Mouse (Mus musculus) spleen, adult 18-20 months (tissue): Measurements from ENCODE around the gene Zfp52.
A peak's percentile ranks its signal among the peaks of the same experiment; 100 is the strongest.

Source experiments
- DNase-seq, 2 experiments: peaks; one replicate each; pipeline ENCODE4 v3.0.0; 2022; ENCODE audit warnings: mixed read lengths in 2 of 2

Gene Zfp52

DNA sequence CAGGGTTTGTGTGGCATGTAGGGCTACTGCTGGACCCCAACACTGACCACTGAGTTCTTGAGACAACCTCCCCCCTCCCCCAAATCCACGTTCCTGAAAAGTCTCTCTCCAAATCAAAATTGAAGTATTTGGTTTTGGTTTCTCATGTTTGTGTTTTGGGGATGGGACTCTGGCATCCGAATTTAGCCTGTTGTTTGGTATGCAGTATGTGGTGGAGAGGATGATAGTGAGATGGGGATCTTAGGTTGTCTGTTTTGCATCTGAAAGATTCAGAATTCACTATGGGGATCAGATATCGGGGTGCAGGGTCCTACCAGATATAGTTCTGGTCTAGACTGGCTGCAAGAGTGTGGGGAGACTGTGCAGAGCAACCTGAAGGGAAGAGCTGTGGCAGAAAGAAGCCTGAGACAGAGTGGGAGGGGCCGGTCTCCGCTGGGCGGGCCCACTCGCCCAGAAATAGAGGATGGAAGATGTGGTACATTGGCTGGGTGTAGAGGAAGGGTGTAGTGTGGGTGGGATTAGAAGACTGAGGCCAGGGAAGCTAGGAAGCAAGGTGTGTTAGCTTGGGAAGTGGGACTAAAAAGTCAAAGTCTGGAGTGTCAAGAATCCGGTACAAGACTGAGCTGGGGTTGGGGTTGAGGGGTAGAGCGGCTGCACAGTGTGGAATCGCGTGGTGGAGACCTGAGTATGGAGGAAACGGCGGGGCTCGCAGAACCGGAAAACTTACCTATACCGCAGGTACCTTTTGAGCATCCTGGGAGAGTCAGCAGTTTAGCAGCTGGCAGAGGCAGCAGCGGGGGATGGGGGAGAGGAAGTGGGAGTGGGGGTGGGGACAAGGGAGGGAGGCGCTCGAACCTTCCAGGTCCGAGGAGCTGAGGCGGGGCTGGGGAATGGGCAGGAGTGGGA is at the start of gene Zfp52:
Gene Zfp52 (plus strand): TSS at position 444 of the 906 bp plus-strand sequence.
- DNase-seq, result peak; percentile 63 to 72

DNA sequence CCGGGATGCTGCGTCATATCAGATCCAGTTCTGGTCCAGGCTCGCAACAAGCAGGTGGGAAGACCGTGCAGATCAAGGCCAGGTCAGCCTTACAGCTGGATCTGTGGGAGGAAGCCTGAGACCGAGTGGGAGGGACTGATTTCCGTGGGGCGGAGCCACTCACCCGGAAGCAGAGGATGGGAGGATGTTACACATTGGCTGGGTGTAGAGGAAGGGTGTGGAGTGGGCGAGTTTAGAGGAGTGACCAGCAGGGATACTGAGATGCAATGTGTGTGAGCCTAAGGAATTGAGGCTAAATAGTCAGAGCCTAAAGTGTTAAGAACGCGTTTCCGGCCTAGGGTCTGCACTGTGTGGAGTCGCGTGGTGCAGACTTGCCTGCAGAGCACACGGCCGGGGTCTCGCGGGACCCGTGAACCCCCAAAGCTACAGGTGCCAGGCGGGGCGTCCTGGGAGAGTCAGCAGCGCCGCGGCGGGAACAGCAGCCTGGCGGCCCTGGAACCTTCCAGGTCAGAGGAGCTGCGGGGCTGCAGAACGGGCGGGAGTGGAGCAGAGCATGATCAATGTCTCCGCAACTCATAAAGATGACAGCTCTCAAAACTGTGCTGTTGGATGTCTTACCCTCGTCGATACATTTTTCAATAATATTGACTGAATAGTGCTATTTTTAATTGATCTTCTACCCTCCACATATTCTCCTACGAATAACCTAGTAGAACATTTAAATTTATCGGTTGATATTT is 46.4 kb upstream of the Zfp52 start, which contains the start of gene Zfp53:
Gene Zfp53 (plus strand): TSS at position 239 of the 740 bp plus-strand sequence.
- peak; percentile 80 to 83 for DNase-seq

DNA sequence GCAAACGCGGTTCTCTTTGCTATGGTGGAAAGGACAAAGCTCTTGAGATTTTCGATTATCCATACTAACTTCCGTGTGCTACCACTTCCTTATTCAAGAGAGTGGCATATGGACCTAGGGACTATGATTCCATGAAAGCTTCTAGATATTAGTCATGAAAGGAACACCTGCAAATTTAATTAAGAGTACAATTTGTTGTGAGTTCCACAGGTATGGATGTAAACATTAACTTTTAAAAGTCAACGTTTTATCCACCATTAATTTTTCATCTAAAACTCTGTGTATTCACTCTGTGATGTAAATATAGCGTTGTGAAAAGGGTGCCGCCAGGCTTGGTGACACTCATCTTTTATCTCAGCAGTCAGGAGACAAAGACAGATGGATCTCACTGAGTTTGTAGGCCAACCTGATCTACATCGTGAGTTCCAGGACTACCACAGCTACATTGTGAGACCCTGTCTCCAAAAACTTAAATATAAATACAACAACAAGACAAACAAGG is 45.8 kb upstream of the Zfp52 start:
- DNase-seq, result no peak

DNA sequence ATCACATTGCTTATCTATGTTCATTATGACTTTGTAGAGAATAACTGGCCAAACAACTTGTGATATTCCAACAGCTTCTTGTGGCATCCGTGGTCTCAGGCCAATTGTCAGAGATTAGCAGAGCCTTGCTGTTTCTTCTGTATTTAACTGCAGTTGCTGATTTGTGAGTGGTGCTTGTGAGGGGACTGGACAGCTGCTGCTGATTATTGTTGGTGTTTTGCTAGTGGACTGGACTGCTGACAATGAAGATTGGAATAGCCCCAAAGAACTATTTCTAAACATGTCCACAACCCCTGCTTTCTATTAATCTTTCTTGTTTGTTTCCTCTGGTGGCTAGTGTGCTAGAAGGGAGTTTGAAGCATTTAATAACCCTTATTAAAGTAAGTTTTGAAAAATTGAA is 34.0 kb upstream of the Zfp52 start:
- no peak for DNase-seq

DNA sequence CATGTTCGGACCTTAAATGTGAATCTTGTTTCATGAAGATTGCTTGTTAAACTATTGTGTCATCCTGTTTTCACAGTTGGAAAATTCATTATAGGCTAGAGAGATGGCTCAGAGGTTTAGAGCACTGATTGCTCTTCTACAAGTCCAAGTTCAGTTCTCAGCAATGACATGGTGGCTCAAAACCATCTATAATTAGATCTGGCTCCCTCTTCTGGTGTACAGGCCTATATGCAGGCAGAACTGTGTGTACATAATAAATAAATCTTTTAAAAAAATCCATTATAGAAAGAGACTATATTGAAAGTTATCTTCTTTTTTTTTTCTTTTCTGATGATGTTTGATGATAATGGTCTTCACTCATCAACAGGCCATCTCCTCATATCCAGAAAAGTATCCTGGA is 30.8 kb upstream of the Zfp52 start:
- DNase-seq, result no peak

DNA sequence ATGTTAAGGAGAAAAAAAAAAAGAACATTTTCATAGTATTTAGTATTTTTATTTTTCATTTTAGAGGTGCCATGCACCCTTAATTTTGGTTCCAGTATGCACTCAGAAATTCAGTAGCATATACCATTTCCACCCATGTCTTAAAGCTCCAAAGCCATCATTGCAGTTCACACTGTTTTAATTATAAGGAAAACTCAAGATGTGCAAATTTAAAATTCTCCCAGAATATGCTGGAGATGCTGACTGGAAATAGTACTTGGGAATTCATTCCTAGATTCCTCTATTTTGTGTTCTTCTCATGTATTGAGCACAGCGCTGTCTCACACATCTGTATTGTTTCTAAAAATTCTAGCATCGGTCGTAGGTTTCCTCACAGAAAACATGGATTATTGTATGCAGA is 29.1 kb upstream of the Zfp52 start:
- no peak for DNase-seq

DNA sequence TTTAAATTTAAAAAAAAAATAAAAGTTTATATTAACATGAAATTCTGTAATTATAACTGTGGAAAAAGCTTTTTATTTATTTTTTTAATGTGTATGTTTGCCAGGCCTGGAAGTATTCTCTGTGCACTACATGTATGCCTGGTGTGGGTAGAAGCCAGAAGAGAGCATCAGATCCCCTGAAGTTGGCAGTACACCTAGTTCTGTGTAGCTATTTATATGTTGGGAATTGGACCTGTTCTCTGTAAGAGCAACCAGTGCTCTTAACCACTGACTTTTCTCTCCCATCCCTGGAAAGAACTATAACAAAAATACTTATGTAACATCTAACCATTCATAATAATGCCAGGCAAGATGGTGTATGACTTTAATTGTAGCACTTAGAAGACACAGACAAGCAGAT is 25.6 kb upstream of the Zfp52 start:
- DNase-seq, result no peak

DNA sequence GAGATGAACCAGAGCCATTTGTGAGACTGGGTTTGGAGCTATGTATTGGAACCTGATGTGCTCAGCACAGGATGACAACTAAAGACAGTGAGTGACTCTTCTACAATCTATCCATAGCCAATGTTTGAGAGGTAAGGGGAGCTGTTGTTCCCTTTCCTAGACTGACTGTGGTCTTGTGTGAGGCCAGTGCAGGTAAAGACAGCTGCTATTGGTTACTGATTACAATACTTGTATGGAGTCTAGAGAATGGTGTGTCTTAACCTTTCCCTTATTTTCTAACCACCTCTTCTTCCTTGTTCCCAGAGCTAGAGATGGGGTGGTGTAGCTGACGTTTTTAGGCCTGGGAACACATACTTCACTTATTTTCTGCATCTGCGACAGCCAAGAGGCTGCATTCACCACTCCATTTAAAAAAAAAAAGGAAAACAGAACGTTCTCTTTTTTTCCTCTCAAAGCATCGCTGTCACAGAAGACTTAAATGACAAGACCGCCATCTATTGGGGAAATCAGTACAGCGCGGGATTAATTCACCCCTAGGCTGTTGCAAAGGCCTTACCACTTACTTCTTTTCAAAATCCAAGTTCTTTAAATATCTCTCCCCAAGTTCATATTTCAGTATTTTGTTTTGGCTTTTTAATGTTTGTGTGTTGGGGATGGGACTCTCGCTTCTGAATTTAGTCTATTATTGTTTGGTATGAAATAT is 19.8 kb upstream of the Zfp52 start:
- DNase-seq, result peak in 1 of 2 experiments; percentile 48

DNA sequence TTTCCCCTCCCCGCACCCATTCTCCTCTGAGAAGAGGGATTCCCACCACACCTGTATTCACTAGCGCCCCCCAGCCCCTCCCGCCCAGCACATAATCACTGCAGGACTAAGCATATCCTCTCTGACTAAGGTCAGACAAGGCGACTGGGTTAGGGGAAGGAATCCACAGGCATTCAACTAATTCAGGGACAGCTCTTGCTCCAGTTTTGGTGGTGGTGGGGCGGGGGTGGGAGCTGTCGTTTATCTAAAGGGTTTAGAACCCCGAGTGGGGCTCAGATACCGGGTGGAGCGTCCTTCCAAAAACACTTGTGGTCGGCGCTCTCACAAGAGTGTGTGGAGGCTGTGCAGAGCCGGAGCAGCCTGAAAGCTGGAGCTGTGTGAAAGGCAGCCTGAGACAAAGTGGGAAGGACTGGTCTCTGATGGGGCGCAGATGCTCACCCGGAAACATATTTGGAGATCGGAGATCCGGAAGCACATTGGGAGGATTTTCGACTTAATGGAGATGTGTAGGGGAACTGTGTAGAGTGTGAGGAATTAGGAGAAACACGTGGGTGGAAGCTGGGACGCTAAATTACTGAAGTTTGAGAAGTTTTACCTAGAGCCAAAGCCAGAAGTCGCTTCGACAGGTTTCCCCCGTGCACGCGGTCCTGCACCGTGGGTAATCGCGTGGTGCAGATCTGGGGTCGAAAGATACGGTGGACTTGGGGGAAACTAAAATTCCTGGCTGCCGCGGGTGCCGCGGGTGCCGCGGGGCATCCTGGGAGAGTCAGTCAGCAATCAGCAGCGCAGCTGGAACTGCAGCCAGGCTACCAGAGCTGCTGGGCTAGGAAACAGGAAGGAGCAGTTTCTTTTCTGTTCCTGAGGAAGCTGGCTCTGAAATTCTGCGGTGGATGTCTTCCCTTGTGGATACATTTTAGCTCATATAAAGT is 18.9 kb upstream of the Zfp52 start:
- DNase-seq, result peak; percentile 33 to 53

DNA sequence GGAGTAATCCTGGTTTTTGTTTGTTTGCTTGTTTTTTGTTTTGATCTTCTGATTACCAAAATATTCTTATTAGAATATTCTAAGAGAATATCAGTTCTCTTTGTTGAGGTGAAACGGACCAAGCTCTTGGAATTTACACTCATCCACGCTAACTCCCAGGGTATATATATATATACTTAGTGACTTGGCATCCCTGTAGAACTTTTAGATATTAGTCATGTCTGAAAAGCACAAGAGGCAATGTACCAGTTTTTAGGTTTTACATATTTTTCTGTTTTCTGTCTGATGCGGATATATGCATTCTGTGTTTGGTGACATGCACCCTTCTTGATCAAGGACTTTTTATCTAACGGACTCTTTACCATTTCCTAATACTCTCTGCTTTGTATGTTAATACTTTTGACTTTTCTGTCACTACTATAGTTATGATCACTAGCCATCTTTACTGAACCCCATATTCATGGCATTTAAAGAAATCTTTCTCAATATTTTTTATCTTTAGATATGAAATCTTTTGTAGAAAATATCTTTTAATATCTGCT is 18.1 kb upstream of the Zfp52 start:
- DNase-seq, result no peak

DNA sequence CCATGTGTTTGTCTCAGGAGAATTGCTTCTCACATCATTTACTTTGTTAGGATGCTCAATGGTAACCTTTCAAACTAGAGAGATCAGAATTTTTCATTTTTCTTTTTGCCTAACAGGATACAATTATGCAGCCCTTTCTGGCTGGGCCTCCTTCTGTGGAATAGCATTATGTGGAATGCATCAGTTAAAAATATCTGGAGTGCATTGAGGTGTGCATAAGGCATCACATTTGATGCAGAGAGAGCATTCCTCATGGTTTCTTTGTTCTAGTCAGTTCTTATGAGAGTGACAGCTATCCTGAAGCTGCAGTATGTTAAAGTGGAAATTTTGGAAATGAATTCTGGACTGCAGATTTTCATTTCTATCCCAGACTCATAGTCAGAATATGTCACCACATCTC is 9.1 kb upstream of the Zfp52 start:
- DNase-seq, result no peak

DNA sequence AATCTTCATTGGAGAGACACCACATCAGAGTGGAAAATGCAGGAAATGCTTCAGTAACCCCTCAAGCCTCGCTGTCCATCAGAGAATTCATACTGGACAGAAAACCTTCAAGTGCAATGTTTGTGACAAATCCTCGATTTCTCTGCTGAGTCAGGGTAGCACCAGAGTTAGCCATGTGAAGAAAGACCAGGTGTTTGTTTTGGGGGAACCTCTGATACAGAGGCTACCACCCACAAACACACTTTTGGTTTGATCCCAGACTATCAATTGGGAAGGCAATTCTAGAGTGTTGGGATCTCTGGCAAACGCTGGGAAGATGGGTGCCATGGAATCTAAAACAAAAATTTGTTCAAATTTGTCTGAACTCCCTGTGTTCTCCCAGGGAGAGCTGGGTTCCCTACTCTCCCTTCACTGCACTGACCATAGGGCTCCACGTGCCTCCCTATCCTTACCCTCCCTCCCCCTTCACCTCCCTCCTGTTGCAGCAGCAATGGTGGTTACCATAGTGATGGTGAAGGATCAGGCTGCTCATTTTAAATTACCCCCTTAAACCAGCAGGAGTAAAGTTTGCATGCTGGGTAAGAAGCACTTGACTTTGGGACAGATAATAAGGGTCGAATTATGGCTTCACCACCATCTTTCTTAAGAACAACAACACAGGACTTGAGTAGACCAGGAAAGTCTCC is 4.6 kb upstream of the Zfp52 start:
- no peak for DNase-seq

DNA sequence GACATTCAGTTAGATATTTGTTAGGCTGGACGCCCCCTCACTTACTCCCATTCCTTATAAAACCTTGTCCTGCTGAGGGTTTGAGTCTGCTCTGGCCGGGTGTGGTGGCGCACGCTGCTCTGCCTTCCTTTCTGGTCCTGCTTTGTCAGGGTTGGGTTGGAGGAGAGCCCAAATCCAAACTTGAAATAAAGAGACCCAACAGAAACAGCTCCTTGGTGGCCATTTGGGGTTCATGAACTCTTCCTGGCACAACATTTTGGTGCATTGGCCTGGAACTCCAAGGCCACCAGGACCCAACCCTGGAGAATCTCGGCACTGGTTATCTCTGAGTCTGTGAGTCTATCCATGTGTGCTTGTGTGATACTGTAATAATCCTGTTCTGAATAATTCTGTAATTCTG is 3.7 kb upstream of the Zfp52 start:
- DNase-seq, result no peak

DNA sequence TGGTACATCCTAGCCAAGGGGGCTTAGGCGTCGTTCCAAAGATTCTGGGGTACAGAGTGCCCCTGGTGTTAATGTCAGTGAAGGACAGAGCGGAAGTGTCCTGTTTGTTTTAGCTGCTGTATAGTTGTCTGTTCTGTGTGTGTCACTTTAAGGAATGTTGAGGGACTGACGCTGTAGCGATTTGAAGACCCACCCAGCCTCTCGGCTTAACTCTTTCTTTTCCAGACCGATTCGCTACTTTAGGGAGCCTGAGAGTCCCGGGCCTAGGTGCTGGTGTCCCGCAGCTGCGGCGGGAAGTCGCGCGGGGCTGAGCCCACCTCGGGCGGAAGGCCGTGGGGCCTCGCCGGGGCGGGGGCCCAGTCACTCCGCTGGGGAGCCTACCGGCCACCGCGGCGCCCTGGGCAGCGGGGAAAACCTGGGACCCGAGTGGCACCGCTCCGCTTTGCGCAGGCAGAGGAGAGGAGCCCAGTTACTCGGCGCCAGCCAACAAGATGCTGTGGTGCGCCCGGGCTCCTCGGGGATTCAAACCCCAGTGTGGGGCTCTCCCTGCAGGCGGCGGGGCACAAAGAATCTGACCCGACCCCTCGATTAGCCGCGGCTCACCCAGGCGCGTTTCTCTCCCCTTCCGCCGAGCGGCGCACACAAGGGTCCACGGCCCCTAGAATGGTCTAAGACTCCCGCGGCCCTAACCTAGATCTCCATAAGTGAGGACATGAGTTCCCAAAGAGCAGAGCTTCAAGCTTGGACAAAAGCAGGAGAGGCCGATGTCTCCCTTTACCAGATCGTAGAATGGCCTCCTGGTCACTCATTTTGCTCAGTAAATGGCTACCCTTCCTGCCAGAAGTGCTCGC is 3.0 kb upstream of the Zfp52 start:
- peak; percentile 39 to 63 for DNase-seq

DNA sequence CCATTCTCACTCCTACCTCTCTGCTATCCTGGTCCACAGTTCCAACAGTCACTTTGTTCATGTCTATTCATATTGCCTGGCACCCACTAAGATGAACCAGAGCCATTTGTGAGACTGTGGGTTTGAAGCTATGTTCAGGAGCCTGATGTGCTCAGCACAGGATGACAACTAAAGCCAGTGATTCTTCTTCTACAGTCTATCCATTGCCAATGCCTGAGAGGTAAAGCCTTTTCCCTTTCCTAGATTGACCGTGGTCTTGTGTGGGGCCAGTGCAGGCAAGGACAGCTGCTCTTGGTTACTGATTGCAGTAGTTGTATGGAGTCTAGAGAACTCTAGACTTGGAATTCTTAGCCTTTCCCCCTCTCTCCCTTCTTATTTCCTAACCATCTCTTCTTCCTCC is 1.4 kb upstream of the Zfp52 start:
- peak in 1 of 2 experiments; percentile 7 for DNase-seq

DNA sequence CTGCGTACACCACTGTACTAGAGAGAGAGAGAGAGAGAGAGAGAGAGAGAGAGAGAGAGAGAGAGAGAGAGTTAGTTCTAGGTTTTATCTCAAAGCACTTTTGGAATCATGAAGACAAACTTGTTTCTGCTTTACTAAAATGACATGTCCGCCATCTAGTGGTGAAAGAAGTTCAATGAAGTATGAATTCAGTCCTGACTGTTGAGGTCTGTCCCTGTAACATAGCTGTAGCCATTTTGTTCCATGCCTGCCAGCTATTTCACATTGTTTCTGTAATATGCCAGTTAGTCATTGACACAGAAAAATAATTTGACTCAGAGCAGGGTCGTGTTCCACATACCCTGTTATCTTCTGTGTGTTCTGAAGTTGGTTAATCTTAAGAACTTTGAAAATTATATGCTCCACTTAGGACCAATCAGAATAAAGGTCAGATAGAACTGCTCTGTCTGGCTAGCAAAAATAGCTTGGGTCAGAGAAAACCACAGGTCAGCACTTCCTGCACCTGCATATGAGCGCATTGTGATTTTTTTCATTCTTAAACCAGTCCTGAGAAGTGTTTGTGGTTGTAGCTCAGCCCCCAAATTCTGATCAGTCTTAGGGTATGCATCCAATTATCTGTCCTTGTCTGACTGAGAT is 761 bp upstream of the Zfp52 start:
- peak in 1 of 2 experiments; percentile 16 for DNase-seq

DNA sequence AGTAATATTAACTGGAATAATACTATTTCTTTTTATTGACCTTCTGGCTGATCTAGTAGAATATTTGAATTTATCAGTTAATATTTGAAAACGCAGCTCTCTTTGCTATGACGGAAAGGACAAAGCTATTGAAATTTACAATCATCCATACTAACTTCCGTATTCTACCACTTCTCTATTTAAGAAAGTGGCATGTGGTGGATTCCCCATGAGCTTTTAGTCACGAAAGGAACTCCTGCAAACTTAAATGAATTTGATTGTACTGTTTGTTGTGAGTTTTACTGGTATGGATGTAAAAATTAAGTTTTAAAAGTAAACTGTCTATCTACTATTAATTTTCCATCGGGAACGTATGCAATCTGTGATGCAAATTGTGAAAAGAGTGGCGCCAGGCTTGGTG is 757 bp downstream of the Zfp52 start:
- DNase-seq, result no peak

DNA sequence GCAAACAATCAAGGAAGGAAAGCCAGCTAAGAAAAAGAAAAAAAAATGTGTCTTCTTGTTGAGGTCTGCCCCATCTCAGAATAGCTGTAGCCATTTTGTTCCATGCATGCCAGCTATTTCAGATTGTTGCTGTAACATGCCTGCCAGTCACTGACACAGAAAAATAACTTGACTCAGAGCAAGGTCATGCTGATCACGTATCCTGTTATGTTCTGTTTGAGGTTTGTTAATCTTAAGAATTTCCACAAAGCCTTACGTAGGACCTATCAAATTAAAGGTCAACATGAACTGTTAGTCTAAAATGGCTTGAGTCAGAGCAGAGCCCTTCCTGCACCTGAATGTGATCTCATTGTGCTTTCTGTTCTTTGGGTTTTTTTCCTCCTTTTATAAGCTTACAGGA is 1.3 kb downstream of the Zfp52 start:
- DNase-seq, result no peak

DNA sequence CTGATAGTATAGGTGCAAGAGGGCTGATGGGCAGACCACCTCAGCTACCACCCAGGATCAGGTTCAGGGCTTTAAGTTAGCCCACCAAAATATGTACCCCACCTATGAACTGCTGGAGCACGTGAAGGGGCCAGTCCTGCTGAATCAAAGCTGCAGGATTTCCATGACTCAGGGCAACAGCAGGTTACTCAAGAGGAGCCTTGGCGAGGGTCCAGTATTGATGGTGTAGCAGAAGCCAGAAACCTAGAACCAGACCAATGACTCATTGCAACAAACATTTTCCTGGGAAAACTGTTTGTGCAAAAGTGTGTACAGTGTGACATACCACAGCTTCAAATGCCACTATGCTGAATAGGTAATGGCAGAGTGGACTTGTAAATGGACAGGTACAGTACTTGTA is 22.5 kb downstream of the Zfp52 start:
- DNase-seq, result no peak

DNA sequence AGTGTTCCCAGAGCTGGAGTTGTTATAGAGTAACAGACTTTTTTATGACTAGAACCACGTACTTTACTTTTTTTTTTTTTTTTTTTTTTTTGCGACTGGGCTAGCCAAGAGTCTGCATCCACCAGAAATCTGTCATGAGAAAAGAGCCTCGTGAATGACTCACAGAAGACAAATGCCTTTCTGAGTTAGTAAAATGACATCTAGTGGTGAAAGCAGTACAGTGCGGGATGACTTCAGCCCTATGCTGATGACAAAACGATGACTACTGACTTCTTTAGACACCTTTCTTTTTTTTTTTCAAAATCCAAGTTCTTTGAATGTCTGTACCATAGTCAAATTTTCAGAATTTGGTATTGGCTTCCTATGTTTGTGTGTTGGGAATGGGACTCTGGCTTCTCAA is 30.9 kb downstream of the Zfp52 start:
- DNase-seq, result peak in 1 of 2 experiments; percentile 16
